ENCODE assay signal across 18 mouse cellular contexts in genomic region chr4:41195328-41195727, GRCm38 (mm10).
"Had no signal": no experiment of that assay in that cellular context is flagged by ENCODE, and none has a peak within 500 bp of the region (broad histone marks: within the 10 kb centered on the region; RNA-seq: fewer than 3 reads in every experiment).

No protein-coding gene starts in this region.

- H3K4me3 ChIP-seq: kidney, embryonic 15.5 days; limb, embryonic 12.5 days; limb, embryonic 15.5 days; midbrain, embryonic 12.5 days had no signal

- H3K9me3 ChIP-seq: kidney, embryonic 15.5 days; limb, embryonic 12.5 days; limb, embryonic 15.5 days; megakaryocyte, embryonic 14.5 days; midbrain, embryonic 12.5 days had no signal

- ATAC-seq: liver, postnatal 0 days; lung, postnatal 0 days had no signal

- H3K4me2 ChIP-seq: kidney, embryonic 15.5 days; limb, embryonic 12.5 days; limb, embryonic 15.5 days; liver, embryonic 11.5 days; lung, embryonic 14.5 days; midbrain, embryonic 12.5 days had no signal

- H3K27ac ChIP-seq: kidney, embryonic 15.5 days; limb, embryonic 15.5 days; liver, embryonic 14.5 days; midbrain, embryonic 12.5 days had no signal

- DNase-seq: kidney, adult 11 months; kidney, adult 8-10 months; kidney, postnatal 10 days; kidney, postnatal 36 days; left cerebral cortex, postnatal 4 days; liver, postnatal 0 days; lung, embryonic 14.5 days; lung, postnatal 36 days; thymus, adult 18-20 months; thymus, postnatal 36 days had no signal

- H3K9ac ChIP-seq: kidney, embryonic 15.5 days; limb, embryonic 12.5 days; limb, embryonic 15.5 days; liver, embryonic 14.5 days; liver, postnatal 0 days; lung, embryonic 14.5 days; midbrain, embryonic 12.5 days had no signal

- H3K27me3 ChIP-seq: kidney, embryonic 15.5 days; limb, embryonic 12.5 days; limb, embryonic 15.5 days; megakaryocyte, embryonic 14.5 days; midbrain, embryonic 12.5 days had no signal

- H3K4me1 ChIP-seq: kidney, embryonic 15.5 days; limb, embryonic 12.5 days; midbrain, embryonic 12.5 days had no signal
